Mouse (Mus musculus): ENCODE measurements around the gene Dhx34. TPM values are rescaled to one million over a fixed set of nuclear protein-coding genes. Genes with fewer than 3 reads are reported as not detected.

Gene Dhx34
- polyA plus RNA-seq, 1 experiment from 2014 or later = 13.8 TPM

GRCm38 (mm10) chr7:16153522-16153921, 68.3 kb downstream of the Dhx34 start:
- H3K4me2 ChIP-seq = no peak overlapping the region
- peaks cover 5% of the 10 kb centered on the region for H3K27me3 ChIP-seq (ENCODE audit: insufficient read depth, low read length)
- no peaks in the 10 kb centered on the region for H3K36me3 ChIP-seq (ENCODE audit: insufficient read depth)
- H3K27ac ChIP-seq (ENCODE audit: low read depth) = no peak overlapping the region
- no peaks in the 10 kb centered on the region for H3K4me1 ChIP-seq (ENCODE audit: insufficient read depth)
- WGBS = 17% methylated on average over 10 of the region's 10 CpGs
- peak; percentile 75; the same call in 1 of the 2 replicates for ATAC-seq (ENCODE audit: insufficient read depth)
- peak; percentile 76 for TF ChIP-seq CTCF (IDR thresholded peaks at IDR 0.05; ENCODE audit: low read depth)
- H3K9ac ChIP-seq = no peak overlapping the region
- H3K9me3 ChIP-seq (ENCODE audit: low read depth, low read length) = no peaks in the 10 kb centered on the region
- peak; percentile 71 for DNase-seq
- no peak overlapping the region for H3K4me3 ChIP-seq (ENCODE audit: low read depth, low read length)

GRCm38 (mm10) chr7:16150191-16151145, 71.4 kb downstream of the Dhx34 start:
- Histone ChIP-seq H3K36me3 (ENCODE audit: insufficient read depth) (no peaks in the 10 kb centered on the region), H3K4me3 (ENCODE audit: low read depth, low read length) (no peak overlapping the region), H3K27me3 (ENCODE audit: insufficient read depth, low read length) (no peaks in the 10 kb centered on the region), H3K27ac (ENCODE audit: low read depth) (no peak overlapping the region), H3K4me2 (no peak overlapping the region), H3K4me1 (ENCODE audit: insufficient read depth) (no peaks in the 10 kb centered on the region), H3K9me3 (ENCODE audit: low read depth, low read length) (no peaks in the 10 kb centered on the region), H3K9ac (no peak overlapping the region)
- no peak for DNase-seq
- no peak for ATAC-seq (ENCODE audit: insufficient read depth)
- TF ChIP-seq CTCF (IDR thresholded peaks at IDR 0.05; ENCODE audit: low read depth) = no peak
- 59% methylated on average over 9 of the region's 9 CpGs for WGBS

- Histone ChIP-seq H3K4me3 (ENCODE audit: low read depth, low read length) (no peak overlapping the region), H3K9me3 (ENCODE audit: low read depth, low read length) (no peaks in the 10 kb centered on the region), H3K36me3 (ENCODE audit: insufficient read depth) (no peaks in the 10 kb centered on the region), H3K4me1 (ENCODE audit: insufficient read depth) (no peaks in the 10 kb centered on the region), H3K27me3 (ENCODE audit: insufficient read depth, low read length) (no peaks in the 10 kb centered on the region), H3K4me2 (no peak overlapping the region), H3K27ac (ENCODE audit: low read depth) (no peak overlapping the region), H3K9ac (no peak overlapping the region)
- DNase-seq (no peak), ATAC-seq (ENCODE audit: insufficient read depth) (no peak)
- no peak for TF ChIP-seq CTCF (IDR thresholded peaks at IDR 0.05; ENCODE audit: low read depth)
- 56% methylated on average over 5 of the region's 5 CpGs for WGBS
These were observed 72.6 kb downstream of the Dhx34 start for GRCm38 (mm10) chr7:16149241-16149640.

GRCm38 (mm10) chr7:16147643-16148042, 74.2 kb downstream of the Dhx34 start:
- Histone ChIP-seq H3K36me3 (ENCODE audit: insufficient read depth) (no peaks in the 10 kb centered on the region), H3K9ac (no peak overlapping the region), H3K27ac (ENCODE audit: low read depth) (no peak overlapping the region), H3K9me3 (ENCODE audit: low read depth, low read length) (no peaks in the 10 kb centered on the region), H3K4me1 (ENCODE audit: insufficient read depth) (no peaks in the 10 kb centered on the region), H3K27me3 (ENCODE audit: insufficient read depth, low read length) (no peaks in the 10 kb centered on the region), H3K4me3 (ENCODE audit: low read depth, low read length) (no peak overlapping the region), H3K4me2 (no peak overlapping the region)
- DNase-seq (peak; percentile 86), ATAC-seq (ENCODE audit: insufficient read depth) (no peak)
- no peak for TF ChIP-seq CTCF (IDR thresholded peaks at IDR 0.05; ENCODE audit: low read depth)
- WGBS = 11% methylated on average over 15 of the region's 15 CpGs

Other genes starting within 250 kb of the Dhx34 start
- gene Bicra, start 174.1 kb downstream of the Dhx34 start, polyA plus RNA-seq (2014; fragmentation: Nextera tagmentation; extraction: Ambion mirVana) = 8.7 and 9.6 TPM in 2 replicates
- gene Zfp541, start 160.2 kb downstream of the Dhx34 start, polyA plus RNA-seq (2014; fragmentation: Nextera tagmentation; extraction: Ambion mirVana) = 0.16 TPM in 1 of 2 replicates, not detected in the other
- gene Napa, start 123.6 kb downstream of the Dhx34 start, polyA plus RNA-seq (2014; fragmentation: Nextera tagmentation; extraction: Ambion mirVana) = 168 and 176 TPM in 2 replicates
- 26.6 and 26.7 TPM in 2 replicates for gene Kptn, start 102.1 kb downstream of the Dhx34 start, polyA plus RNA-seq (2014; fragmentation: Nextera tagmentation; extraction: Ambion mirVana)
- gene Slc8a2, start 92.2 kb downstream of the Dhx34 start, polyA plus RNA-seq (2014; fragmentation: Nextera tagmentation; extraction: Ambion mirVana) = 0.12 and 0.17 TPM in 2 replicates
- 21.0 and 24.9 TPM in 2 replicates for gene Meis3, start 46.9 kb downstream of the Dhx34 start, polyA plus RNA-seq (2014; fragmentation: Nextera tagmentation; extraction: Ambion mirVana)
- gene C5ar2, start 22.1 kb upstream of the Dhx34 start, polyA plus RNA-seq (2014; fragmentation: Nextera tagmentation; extraction: Ambion mirVana) = 0.05 and 0.18 TPM in 2 replicates
- gene C5ar1, start 37.5 kb upstream of the Dhx34 start, polyA plus RNA-seq (2014; fragmentation: Nextera tagmentation; extraction: Ambion mirVana) = 1.7 and 2.0 TPM in 2 replicates
- 14.3 and 14.5 TPM in 2 replicates for gene Inafm1, start 51.6 kb upstream of the Dhx34 start, polyA plus RNA-seq (2014; fragmentation: Nextera tagmentation; extraction: Ambion mirVana)
- gene Ccdc9, start 64.8 kb upstream of the Dhx34 start, polyA plus RNA-seq (2014; fragmentation: Nextera tagmentation; extraction: Ambion mirVana) = 17.7 and 22.7 TPM in 2 replicates
- 4.9 and 6.4 TPM in 2 replicates for gene Bbc3, start 86.4 kb upstream of the Dhx34 start, polyA plus RNA-seq (2014; fragmentation: Nextera tagmentation; extraction: Ambion mirVana)
- gene Sae1, start 165.8 kb upstream of the Dhx34 start, polyA plus RNA-seq (2014; fragmentation: Nextera tagmentation; extraction: Ambion mirVana) = 356 and 365 TPM in 2 replicates
- 18.7 and 19.0 TPM in 2 replicates for gene Zc3h4, start 178.9 kb upstream of the Dhx34 start, polyA plus RNA-seq (2014; fragmentation: Nextera tagmentation; extraction: Ambion mirVana)
- gene Tmem160, start 230.7 kb upstream of the Dhx34 start, polyA plus RNA-seq (2014; fragmentation: Nextera tagmentation; extraction: Ambion mirVana) = 40.4 and 46.1 TPM in 2 replicates

All from lung, embryonic 14.5 days (tissue).